Mouse (Mus musculus) gastrocnemius, postnatal 10 days (tissue): ENCODE measurements around the gene Zyg11b. TPM values are rescaled to one million over a fixed set of nuclear protein-coding genes. Genes with fewer than 3 reads are reported as not detected.

ENCODE experiments used
- DNase-seq: peaks from one replicate; pipeline ENCODE4 v3.0.0; 2021; ENCODE audit warnings: mixed read lengths
- long read RNA-seq, 2 experiments: library from polyadenylated mRNA; stranded (forward); transcript quantifications; one replicate each; pipeline ENCODE4 v2.0.0; 2021
- total RNA-seq, 2 experiments: library from RNA; stranded (reverse); gene quantifications; 2 replicates each; pipeline ENCODE4 v1.2.3; 2021

Zyg11b gene
- total RNA-seq: 10 to 100 TPM; 32.8 to 33.8 TPM
- long read RNA-seq, experiment 1, full-length matches to known transcripts: 6 of 14 reads
- long read RNA-seq, experiment 1, partial matches to known transcripts: 2 of 14 reads
- long read RNA-seq, experiment 1, other reads (novel, unspliced or antisense): 6 of 14 reads
- long read RNA-seq, experiment 2, full-length matches to known transcripts: 4 of 16 reads
- long read RNA-seq, experiment 2, partial matches to known transcripts: 1 of 16 reads
- long read RNA-seq, experiment 2, other reads (novel, unspliced or antisense): 11 of 16 reads

DNA sequence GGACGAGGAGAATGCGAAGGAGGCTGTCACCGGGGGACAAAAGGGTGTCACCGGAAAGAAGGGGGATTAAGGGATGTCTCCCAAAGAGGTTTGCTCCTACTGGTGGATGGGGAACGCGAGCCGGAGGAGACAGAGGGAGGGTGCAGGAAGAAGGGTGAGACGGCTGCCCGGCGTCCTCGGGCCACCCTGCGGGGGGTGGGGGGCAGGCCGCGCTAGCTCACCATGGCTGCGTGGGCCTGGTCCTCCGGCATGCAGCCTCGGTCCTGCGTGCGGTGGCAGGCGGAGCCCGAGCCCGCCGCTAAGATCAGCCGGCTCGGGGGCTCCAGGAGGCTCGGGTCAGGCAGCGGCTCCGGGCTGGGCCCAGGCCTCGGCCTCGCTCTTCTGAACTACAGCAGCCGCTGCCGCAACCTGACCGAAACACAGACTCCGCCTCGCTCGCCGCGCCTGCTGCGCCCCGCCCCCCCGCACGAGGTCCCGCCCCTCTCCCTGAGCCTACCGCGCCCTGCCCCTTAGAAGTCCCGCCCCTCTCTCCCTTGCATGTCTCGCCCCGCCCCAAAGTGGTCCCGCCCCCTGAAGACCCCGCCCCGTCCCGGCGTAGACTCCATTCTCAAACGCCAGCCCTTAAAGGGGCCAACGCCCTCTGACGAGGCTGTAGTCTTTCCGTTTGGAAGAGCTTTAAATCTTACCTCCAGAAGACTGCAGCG lies at the start of gene Zyg11b:
TSS of gene Zyg11b (minus strand) at position 427 of the 704 bp plus-strand sequence.
- DNase-seq: peak; percentile 92

DNA sequence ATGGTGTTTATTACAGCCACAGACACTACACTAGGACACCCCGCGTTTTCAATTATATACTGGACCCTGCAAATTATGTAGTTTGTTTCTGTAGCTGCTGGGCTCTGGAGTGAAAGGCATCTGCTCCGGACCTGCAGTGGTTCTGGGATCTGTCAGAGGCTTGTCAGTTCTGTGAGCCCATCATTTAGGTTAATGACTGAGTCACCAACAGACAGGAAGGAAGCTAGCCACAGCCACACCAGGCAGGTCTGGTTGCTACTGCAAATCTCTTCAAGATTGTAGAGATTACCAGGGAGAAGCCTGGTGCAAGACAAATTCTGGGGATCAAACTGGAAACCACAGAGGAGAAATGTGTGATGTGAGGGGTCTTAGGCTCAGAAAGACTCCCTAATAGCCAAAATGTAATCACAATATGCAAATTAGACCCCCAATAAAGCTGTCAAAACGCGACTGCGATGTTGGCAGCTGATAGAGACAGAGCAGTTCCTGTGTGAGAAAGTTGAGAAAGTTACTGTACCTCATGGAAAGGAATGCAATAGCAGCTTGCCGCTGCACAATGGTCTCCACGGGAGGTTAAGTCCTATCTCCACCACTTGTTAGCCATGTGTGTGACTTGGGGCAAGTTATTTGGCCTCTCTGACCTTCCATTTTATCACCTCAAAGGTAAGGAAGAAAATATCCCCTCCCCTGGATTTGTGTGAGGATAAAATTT lies 49.1 kb upstream of the Zyg11b start:
- no peak for DNase-seq

DNA sequence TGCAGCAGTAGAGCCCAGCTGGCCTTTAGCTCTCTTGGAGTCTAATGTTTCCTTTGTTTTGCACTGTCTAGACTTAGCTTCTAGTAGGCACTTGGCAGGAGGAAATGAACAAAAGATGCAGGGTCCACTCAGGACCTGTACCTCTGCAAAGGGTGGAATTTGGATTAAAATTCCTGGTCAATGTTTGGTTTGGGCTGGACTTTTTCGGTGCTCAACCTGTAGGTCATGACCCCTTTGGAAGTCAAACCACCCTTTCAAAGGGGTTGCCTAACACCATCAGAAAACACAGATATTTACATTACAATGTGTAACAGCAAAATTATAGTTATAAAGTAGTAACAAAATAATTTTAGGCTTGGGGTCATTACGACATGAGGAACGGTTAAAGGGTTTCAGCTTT lies 48.2 kb upstream of the Zyg11b start:
- DNase-seq: no peak

DNA sequence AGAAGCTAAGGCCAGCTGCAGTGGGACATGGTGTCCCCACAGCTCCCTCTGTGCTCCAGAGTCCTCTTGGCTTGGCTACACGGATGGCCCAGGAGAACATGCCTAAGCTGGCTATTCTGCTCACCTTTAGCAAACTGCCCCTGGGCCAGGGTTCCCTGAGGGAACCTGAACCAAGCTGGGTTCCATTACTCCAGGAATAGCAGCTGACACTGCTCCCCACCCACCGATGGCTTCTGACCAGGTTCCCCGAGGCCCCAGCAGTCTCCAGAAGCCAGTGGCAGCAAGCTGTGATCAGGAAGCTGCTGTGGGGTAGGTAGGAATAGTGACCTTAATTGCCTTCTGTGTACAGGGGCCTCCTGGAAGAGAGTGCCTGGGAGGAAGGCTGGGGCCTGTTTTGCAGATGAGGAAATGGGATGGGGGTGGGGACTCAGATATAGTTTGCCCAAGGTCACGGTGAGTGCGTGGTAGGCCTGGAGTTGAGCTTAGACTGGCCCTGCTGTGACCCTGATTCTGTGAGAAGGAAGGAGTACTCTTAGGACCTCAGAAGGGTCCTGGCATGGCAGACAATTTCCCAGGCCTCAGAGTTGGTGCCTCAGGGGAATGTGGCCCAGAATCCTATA lies 47.5 kb upstream of the Zyg11b start:
- peak; percentile 31 for DNase-seq

DNA sequence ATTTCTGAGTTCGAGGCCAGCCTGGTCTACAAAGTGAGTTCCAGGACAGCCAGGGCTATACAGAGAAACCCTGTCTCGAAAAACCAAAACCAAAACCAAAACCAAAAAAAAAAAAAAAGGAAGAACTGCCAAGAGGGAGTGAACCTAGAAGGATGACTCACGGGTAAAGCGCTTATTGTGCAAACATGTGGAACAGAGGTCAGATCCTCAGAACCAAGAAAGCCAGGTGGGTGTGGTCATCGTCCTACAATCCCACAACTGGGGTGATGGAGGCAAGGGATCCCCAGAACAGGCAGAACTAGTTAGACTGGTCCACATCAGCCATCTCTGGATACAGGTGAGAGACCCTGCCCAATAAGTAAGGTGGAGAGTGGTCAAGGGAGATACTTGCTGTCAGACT lies 46.2 kb upstream of the Zyg11b start:
- DNase-seq: no peak

DNA sequence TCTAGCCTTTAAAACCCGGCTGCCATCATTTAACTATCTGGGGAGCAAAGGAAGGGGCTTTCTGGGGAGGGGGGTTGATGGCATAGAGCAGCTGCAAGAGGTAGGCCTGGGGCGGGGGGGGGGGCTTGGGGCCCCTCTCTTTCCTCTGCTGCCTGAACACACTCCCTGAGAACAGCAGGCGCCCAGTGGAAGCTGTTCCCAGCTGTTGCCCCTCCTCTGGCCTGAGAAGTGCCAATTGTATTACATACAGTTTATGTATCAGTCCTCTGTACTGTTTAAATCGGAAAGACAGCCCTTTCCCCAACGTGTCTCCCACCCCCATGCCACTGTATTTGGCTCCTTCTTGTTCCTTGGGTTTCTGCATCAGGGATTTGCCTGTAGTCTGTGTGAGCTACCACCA lies 44.9 kb upstream of the Zyg11b start:
- DNase-seq: no peak

DNA sequence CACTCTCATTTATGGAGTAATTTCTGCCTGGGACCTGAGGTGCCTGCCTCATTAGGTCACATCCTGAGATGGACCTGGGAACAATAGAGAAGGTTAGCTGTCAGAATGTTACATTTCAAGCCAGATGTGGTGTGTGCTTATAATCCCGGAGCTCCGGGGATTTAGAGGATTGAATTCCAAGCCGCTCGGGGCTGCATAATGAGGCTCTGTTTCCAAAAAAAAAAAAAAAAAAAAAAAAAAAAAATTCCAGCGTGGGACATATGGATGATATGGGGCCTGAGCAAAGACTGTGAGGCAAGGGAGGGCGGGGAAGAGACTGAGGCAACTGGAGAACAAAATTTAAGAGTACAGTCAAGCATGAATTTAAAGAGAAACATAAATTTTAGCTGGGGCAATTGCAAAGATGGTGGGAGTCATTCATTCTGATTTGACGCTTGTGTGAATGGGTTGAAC lies 43.8 kb upstream of the Zyg11b start:
- no peak for DNase-seq

DNA sequence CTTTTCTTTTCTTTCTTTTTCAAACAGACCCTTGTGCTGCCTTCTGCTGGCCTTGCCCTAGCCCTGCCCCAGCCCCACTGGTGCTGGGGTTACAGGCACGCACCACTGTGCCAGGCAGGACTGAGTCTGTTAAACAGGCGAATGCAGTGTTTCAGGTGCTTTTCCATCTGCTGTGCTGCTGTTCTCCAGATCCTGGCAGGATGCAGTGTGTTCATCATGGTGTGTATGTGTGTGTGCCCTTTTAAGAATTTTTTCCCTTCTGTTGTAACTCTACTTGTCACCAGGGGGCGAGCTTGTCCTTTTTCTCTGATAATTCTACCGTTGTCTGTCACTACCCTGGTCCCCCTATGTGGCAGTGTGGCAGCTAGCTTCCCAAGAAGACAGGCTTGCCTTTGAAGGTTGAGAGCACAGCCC lies 38.4 kb upstream of the Zyg11b start:
- peak; percentile 55 for DNase-seq

DNA sequence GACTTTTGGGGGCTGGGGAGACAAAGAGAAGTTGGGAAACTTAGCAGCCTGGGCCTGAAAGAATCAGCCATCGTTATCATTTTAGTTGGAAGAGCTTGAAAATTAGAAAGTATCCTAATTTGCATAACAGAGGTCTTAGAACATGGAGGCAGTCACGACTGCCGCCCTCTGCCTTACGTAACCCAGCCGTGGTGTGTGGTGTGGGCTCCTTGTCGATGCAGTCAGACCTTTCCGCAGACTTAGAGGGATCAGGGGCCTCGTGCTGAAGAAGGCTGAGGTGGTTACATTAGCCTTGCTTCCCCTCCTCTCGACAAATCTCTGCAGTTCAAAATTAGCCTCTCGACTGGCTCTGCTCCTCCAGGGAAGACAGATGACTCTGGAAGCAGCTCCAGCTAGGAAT lies 37.9 kb upstream of the Zyg11b start:
- no peak for DNase-seq

DNA sequence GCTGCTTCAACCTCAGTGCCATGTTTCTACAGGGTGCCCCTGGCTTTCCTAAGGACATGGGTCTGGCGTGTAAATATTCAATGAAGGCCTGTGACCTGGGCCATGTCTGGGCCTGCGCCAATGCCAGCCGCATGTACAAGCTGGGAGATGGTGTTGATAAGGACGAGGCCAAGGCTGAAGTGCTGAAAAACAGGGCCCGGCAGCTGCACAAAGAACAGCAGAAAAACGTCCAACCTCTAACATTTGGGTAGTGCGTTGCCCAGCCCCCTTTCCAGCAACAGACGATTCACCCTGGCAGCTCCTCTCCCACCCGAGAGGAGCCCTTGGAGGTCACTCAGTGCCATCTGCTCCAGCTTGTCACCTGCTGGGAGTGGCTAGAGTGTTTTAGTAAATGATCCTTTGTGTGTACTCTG lies 37.4 kb upstream of the Zyg11b start:
- DNase-seq: no peak

DNA sequence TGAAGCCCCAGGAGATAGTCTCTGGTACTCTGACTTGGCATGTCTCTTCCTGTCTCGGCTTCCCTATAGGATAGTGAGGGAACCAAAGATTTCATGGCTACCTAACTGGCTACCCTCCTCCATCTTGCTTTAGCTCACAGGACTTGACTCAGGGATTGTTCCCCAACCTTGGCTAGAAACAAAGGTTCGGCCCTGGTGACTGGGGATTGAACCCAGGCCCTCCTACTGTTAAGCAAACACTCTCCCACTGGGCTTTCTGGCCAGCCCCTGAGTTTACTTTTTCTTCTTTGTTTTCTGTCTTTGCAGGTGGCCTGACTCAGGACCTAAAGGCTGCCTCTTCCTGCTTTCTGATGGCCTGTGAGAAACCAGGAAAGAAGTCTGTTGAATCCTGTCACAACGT lies 36.9 kb upstream of the Zyg11b start:
- no peak for DNase-seq

DNA sequence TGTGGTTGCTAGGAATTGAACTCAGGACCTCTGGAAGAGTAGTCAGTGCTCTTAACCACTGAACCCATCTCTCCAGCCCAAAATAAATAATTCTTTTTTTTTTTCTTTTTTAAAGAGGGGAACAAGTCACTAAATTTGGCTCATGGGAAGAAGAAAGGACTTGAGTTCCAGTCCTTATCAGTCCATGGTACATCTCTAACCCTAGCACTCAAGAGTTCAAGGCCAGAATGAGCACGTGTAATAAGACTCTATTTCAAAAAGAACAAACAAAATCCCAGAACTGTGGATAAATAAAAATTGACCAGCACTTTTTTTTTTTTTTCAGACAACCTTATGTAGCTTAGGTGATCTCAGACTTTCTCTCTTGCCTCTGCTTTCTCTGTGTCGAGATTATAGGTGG lies 35.9 kb upstream of the Zyg11b start:
- no peak for DNase-seq

DNA sequence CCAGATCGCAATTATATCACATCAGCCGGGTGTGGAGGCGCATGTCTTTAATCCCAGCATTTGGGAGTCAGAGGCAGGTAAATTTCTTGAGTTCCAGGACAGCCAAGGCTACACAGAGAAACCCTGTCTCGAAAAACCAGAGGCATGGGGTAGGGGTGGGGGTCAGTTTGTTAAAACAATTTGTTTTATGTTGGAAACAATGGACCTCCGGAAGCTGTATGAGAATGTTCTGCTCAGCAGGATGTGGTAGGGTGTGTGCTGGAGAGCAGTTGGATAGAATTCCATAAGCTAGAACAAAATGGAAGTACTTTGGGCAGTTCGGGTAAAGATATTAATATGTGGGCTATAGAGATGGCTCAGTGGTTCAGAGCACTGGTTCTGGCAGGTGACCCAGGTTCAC lies 34.5 kb upstream of the Zyg11b start:
- DNase-seq: no peak

DNA sequence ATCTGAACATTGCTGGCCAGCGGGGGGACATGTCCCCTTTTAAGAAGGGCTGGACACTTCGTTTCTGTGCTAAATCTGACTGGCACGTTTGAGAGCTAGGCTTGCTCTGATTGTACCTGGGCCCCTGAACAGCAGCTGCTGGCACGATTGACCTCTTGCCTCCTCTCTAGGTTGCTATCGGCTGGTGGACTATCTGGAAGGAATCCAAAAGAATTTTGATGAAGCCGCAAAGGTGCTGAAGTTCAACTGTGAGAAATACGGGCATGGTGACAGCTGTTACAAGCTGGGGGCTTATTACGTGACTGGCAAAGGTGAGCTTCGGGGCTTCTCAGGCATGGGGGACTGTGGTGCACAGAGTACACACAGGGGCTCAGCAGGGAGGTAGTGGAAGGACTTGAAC lies 31.1 kb upstream of the Zyg11b start:
- no peak for DNase-seq

DNA sequence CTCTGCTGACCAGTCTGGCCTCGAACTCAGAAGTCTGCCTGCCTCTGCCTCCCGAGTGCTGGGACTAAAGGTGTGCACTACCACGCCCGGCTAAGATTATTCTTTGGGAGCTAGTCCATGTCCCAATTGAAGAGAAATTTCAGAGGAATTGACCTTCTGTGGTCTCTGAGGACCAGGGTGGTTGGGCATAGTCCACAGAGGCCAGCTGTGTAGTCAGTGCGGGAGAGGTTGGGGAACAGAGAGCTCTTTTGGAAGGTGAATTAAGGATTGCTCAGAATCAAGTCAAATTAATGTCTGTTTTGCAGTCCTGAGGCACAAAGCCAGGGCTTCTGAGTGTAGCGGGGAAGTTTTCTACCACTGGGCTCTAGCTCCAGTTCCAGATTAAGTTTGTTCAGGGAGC lies 28.9 kb upstream of the Zyg11b start:
- DNase-seq: no peak

DNA sequence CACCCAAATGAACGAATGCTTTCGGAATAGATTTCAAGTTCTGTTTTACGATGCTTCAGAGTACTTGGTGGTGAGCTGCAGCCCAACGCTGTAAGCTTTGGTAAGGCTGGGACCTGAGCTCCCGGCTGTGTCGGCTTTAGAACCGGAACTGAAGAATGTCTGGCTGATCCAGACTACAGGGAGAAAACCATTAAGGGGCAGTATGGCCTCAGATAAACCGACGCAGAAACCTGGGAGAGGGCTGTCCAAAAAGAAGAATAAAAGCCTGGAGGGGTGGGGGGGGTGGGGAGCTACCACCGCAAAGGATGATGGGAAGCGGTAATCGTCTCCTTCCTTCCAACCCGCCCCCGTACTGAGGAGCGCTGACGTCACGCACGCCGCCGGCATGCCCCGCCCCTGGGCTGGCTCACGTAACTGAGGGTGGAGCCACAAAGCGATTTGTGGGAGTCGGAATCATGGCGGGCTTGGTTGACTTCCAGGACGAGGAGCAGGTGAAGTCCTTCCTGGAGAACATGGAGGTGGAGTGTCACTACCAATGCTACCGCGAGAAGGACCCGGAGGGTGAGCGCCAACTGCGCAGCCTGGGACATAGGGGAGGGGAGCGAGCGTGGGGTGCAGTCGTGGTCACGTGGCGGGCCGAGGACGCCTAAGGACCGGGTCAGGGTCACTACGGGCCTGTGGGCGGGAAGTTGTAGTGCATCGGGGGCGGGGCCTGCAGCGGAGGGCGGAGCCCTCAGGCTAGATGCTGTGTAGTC lies 27.0 kb upstream of the Zyg11b start, which contains the start of gene Coa7:
TSS of gene Coa7 (plus strand) at position 411 of the 755 bp plus-strand sequence.
- peak; percentile 98 for DNase-seq

DNA sequence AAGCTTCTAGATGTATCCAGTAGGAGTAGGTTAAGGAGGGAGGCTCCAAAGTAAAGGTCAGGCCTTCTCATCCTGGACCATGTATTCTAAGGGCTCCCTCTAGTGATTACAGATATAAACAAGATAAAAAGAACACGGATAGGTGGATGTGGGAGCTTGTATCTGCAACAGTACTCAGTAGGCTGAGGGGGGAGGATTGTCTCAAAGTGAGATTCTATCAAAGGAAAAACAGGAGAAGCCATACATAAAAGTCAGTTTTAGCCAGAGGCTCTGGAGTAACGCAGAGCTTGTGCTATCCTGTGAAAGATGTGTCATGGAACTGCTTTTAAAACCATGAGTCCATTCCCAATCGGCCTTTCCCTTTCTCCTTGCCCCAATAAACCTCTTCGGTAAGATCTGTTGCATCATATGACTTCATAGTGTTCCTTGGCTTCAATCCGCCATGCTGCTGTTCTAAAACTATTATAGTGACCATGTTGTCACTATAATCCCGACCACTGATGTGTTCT lies 26.2 kb upstream of the Zyg11b start:
- DNase-seq: no peak

DNA sequence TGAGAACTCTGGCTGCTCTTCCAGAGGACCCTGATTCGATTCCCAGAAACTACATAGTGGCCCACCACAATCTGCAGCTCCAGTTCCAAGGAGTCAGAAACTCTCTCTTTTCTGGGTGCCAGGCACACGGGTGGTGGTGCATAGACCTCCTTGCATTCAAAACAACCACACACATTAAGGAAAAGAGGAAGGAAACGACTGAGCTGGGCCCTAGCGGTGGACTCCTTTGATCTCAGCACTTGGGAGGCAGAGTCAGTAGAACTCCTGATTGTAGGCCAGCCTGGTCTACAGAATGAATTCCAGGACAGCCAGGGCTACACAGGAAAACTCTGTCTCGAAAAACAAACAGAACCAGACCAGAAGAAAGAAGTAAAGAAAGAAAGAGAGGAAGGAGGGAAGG lies 22.7 kb upstream of the Zyg11b start:
- no peak for DNase-seq

DNA sequence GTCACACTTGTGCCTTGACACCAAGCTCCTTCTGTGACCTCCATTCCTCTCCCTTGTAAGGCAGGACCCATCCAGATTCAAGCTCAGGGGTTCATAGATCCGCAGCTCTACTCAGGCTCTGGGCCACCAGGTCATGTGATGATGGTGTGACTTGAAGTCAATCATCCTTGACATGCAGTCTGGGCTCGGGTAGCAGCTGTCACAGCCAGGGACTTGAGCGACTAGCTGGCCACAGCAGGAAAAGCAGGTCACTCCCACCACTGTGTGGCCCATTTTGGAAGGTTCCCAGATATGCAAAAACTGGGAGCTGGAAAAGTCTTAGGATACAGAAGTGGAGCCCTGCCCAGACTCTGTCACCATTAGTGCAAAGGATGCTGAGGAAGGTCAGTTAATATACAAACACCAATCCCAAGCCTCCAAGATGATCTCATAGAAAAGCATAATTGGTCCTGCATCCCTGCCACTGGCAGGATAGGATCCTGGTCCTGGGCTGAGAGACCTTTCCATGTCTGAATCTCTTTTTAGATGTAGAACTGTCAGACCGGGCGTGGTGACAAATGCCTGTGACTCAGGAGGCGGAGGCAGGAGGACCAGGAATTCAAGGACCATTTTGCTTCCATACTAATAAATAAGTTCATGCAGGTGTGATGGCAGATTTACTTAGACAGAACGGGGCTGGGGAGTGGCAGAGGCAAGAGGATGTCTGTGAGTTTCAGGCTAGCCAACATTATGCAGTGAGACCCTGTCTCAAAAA lies 19.9 kb upstream of the Zyg11b start:
- no peak for DNase-seq

DNA sequence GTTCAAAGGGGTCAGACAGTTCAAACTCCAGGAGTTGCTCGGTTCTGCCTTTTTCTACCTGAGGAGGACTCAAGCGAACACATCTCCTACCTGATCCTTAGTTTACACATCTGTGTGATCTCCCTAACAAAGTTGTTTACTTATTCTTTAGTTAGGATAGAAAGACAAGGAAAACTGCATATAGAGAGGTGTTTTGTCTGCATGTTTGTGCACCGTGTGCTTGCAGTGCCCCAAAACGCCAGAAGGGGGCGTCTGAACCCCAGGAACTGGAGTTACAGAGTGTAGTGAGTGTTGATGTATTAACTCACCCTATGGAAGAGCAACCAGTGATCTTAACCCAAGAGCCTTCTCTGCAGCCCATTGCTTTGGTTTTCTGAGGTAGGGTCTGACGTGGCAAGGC lies 18.9 kb upstream of the Zyg11b start:
- DNase-seq: no peak
